Mouse (Mus musculus) midbrain, embryonic 15.5 days (tissue): Measurements from ENCODE around the gene Klc1. TPM values are rescaled to one million over a fixed set of nuclear protein-coding genes. Genes with fewer than 3 reads are reported as not detected.

Source experiments
- ATAC-seq: fragments of 200-750 bp; cut with Nextera tagmentation; replicated peaks from 2 replicates; pipeline ENCODE4 v1.8.0; 2017; ENCODE audit warnings: moderate TSS enrichment
- H3K27ac ChIP-seq: fragments of 300-500 bp; sonication (generic); 2 replicates; pipeline ENCODE4 v1.5.1; 2015; ENCODE audit warnings: mild to moderate bottlenecking, inconsistent platforms
- H3K27me3 ChIP-seq: fragments of 300-500 bp; sonication (generic); replicated peaks from 2 replicates; pipeline ENCODE4 v1.6.1; 2015; ENCODE audit warnings: inconsistent platforms
- H3K36me3 ChIP-seq: fragments of 300-500 bp; sonication (generic); replicated peaks from 2 replicates; pipeline ENCODE4 v1.6.1; 2015; ENCODE audit warnings: inconsistent platforms
- H3K4me1 ChIP-seq: fragments of 300-500 bp; sonication (generic); 2 replicates; pipeline ENCODE4 v1.6.1; 2015; ENCODE audit warnings: inconsistent platforms
- H3K4me2 ChIP-seq: fragments of 300-500 bp; sonication (generic); 2 replicates; pipeline ENCODE4 v1.6.1; 2015; ENCODE audit warnings: inconsistent platforms, mild to moderate bottlenecking, moderate library complexity
- H3K4me3 ChIP-seq: fragments of 300-500 bp; sonication (generic); 2 replicates; pipeline ENCODE4 v1.5.1; 2015; ENCODE audit warnings: mild to moderate bottlenecking, inconsistent platforms
- H3K9ac ChIP-seq: fragments of 300-500 bp; sonication (generic); 2 replicates; pipeline ENCODE4 v1.6.1; 2015; ENCODE audit warnings: mild to moderate bottlenecking, inconsistent platforms
- H3K9me3 ChIP-seq: fragments of 300-500 bp; sonication (generic); 2 replicates; pipeline ENCODE4 v1.6.1; 2016; ENCODE audit warnings: inconsistent platforms
- WGBS: fragments of 180-500 bp; shearing (Covaris S2); methylation state at CpG from one replicate; pipeline ENCODE4 v1.1.7; 2015; ENCODE audit warnings: mixed read lengths; 5-methylcytosine and 5-hydroxymethylcytosine counted together
- polyA plus RNA-seq: library from polyadenylated mRNA; unstranded; fragments of >200 nt; fragmentation: Nextera tagmentation; extraction: Ambion mirVana; gene quantifications from 2 replicates; pipeline ENCODE4 v1.2.1, GENCODE M21; 2015

Gene Klc1
- polyA plus RNA-seq, 1 experiment from 2014 or later = 666 TPM

DNA sequence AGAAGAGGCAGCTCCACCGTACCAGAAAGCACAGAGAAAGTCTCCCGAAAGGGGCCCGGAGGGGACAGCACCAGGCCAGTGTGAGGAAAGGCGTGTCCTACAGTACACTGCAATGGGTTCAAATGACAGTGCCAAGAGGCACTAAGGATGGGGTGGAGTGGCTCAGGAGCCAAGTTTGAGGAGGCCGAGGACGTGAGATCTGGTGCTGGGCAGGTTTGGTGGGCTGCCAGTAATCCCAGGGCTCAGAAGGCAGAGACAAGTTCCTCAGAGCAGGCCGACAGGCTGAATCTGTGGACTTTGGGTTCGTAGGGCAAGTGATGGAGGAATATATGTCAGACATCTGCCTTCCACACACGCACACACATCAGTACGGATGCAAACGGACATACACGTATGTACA lies 54.0 kb downstream of the Klc1 start:
- H3K4me1 ChIP-seq = peaks cover 45% of the 10 kb centered on the region
- no peak for ATAC-seq
- no peaks in the 10 kb centered on the region for H3K9me3 ChIP-seq
- H3K36me3 ChIP-seq = peaks cover 7% of the 10 kb centered on the region
- H3K27ac ChIP-seq = no peak overlapping the region
- H3K9ac ChIP-seq = no peak overlapping the region
- H3K4me3 ChIP-seq = no peak overlapping the region
- H3K27me3 ChIP-seq = no peaks in the 10 kb centered on the region
- 72% methylated on average over 12 of the region's 12 CpGs for WGBS
- peak overlapping the region; percentile 99; the same call in 1 of the 2 replicates for H3K4me2 ChIP-seq

- no peak overlapping the region for H3K27ac ChIP-seq
- H3K4me1 ChIP-seq = peaks cover 45% of the 10 kb centered on the region
- no peak; the same call in 1 of the 2 replicates for ATAC-seq
- WGBS = 6% methylated on average over 27 of the region's 27 CpGs
- no peaks in the 10 kb centered on the region for H3K9me3 ChIP-seq
- H3K9ac ChIP-seq = peak overlapping the region; percentile 43; the same call in 1 of the 2 replicates
- H3K36me3 ChIP-seq = peaks cover under 1% of the 10 kb centered on the region; the same call in 1 of the 2 replicates
- peak overlapping the region; percentile 99 for H3K4me2 ChIP-seq
- no peaks in the 10 kb centered on the region for H3K27me3 ChIP-seq
- peak overlapping the region; percentile 94 for H3K4me3 ChIP-seq
These were observed 54.6 kb downstream of the Klc1 start for GRCm38 (mm10) chr12:111813111-111813765.

GRCm38 (mm10) chr12:111813766-111814617 lies 55.3 kb downstream of the Klc1 start, which contains the start of the genes Xrcc3 and Zfyve21:
Gene Xrcc3 (minus strand): TSS chr12:111813873.
Gene Zfyve21 (plus strand): TSS chr12:111814170.
- H3K9me3 ChIP-seq = no peaks in the 10 kb centered on the region
- H3K36me3 ChIP-seq = no peaks in the 10 kb centered on the region
- H3K4me2 ChIP-seq = peak within 1 kb of the TSS; percentile 99
- peak; percentile 100 for ATAC-seq
- H3K4me3 ChIP-seq = peak within 1 kb of the TSS; percentile 94
- H3K27ac ChIP-seq = peak within 1 kb of the TSS; percentile 85
- no peaks in the 10 kb centered on the region for H3K27me3 ChIP-seq
- H3K4me1 ChIP-seq = peaks cover 45% of the 10 kb centered on the region
- WGBS = under 1% methylated on average over 85 of the region's 87 CpGs
- H3K9ac ChIP-seq = peak within 1 kb of the TSS; percentile 51

DNA sequence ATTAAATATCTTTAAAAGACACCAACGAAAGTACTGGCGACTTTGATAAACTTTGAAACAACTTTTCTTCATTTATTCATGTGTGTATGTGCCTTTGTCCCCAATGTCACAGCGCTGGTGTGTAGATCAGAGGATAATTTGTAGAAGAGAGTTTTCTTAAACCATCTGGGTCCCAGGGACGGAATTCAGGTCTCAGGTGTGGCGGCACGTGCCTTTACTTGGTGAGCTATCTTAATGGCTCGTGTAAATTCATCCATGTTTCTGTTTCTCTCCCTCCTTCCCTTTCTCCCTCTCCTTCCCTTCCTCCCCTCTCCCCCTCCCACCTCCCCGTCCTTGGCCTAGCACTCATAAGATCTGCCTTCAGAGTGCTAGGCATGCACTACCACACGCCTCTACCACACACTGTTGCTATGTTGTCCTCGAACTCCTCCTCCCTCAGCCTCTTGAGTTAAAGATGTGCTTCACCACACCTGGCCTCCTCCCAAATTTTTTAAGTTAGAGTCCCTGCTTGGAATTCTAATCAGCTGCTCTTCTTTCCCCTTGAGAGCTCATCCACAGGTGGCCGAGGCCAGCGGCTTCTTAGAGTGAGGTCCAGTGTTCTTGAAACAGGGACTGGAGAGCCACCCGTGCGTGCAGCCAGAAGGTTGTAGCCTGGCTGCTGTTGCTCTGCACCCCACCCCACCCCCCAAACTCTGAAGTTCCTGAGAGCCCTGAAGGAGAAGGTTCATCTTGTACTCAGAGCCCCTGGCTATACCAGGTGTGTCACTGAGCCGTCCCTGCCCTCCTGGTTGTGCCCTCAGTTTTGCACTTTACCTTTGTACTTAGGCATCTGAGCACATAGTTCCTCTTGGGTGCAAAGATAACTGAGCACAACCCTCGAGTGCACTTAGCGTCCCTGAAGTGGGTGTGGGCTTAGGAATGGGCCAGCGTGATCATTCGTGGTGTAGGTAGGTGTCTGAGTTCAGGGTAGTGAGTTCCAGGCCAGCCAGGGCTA lies 56.4 kb downstream of the Klc1 start:
- no peaks in the 10 kb centered on the region for H3K9me3 ChIP-seq
- ATAC-seq = no peak
- peak overlapping the region; percentile 51 for H3K9ac ChIP-seq
- peaks cover 37% of the 10 kb centered on the region for H3K4me1 ChIP-seq
- peak overlapping the region; percentile 85; the same call in 1 of the 2 replicates for H3K27ac ChIP-seq
- no peaks in the 10 kb centered on the region for H3K36me3 ChIP-seq
- 24% methylated on average over 19 of the region's 19 CpGs for WGBS
- H3K27me3 ChIP-seq = no peaks in the 10 kb centered on the region
- peak overlapping the region; percentile 99 for H3K4me2 ChIP-seq
- peak overlapping the region; percentile 94 for H3K4me3 ChIP-seq

GRCm38 (mm10) chr12:111816528-111816927 lies 57.9 kb downstream of the Klc1 start:
- Histone ChIP-seq H3K4me2 (0 out of 2 replicates have a peak overlapping the region, but pooled peaks have one; percentile 3), H3K4me1 (peaks cover 37% of the 10 kb centered on the region), H3K9me3 (no peaks in the 10 kb centered on the region), H3K27ac (no peak overlapping the region), H3K27me3 (no peaks in the 10 kb centered on the region), H3K36me3 (no peaks in the 10 kb centered on the region), H3K9ac (no peak overlapping the region), H3K4me3 (no peak overlapping the region)
- 73% methylated on average over 13 of the region's 13 CpGs for WGBS
- ATAC-seq = no peak

- H3K9ac ChIP-seq = no peak overlapping the region
These were observed 58.3 kb downstream of the Klc1 start for GRCm38 (mm10) chr12:111816967-111817366.

GRCm38 (mm10) chr12:111817991-111818390 lies 59.3 kb downstream of the Klc1 start:
- H3K9me3 ChIP-seq = no peaks in the 10 kb centered on the region
- whole genome bisulfite sequencing = 84% methylated on average over 8 of the region's 8 CpGs
- no peak overlapping the region for H3K4me3 ChIP-seq
- no peak overlapping the region for H3K27ac ChIP-seq
- no peaks in the 10 kb centered on the region for H3K27me3 ChIP-seq
- ATAC-seq = no peak
- H3K4me1 ChIP-seq = peaks cover 31% of the 10 kb centered on the region
- no peak overlapping the region for H3K9ac ChIP-seq
- H3K4me2 ChIP-seq = no peak overlapping the region
- no peaks in the 10 kb centered on the region for H3K36me3 ChIP-seq

More at GRCm38 (mm10) chr12:111816967-111817366, 58.3 kb downstream of the Klc1 start:
- H3K27me3 ChIP-seq = no peaks in the 10 kb centered on the region
- peaks cover 37% of the 10 kb centered on the region for H3K4me1 ChIP-seq
- no peaks in the 10 kb centered on the region for H3K36me3 ChIP-seq
- no peak overlapping the region for H3K27ac ChIP-seq
- 87% methylated on average over 9 of the region's 9 CpGs for whole genome bisulfite sequencing
- ATAC-seq = no peak
- H3K4me2 ChIP-seq = no peak overlapping the region
- H3K4me3 ChIP-seq = no peak overlapping the region
- H3K9me3 ChIP-seq = no peaks in the 10 kb centered on the region

DNA sequence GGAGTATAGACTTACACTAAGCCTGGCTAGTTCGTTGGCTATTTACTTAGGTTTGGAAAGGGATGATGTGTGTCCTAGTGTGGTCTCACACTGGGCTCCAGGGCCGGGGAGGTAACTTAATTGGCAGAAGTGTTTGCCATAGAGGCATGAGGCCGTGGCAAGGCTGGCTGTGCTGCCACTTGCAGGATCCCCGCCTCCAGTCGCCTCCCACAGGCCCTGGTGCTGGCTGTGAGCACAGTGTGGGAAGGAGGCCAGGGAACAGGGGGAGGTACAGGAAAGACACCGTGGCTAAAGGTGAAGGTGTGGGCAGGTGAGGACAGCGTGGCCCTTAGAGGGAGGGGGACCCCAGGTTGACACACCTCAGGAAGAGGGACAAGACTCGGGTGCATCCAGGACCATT lies 61.3 kb downstream of the Klc1 start:
- Histone ChIP-seq H3K4me3 (no peak overlapping the region), H3K9me3 (no peaks in the 10 kb centered on the region), H3K27me3 (no peaks in the 10 kb centered on the region), H3K4me2 (no peak overlapping the region), H3K27ac (no peak overlapping the region), H3K36me3 (peaks cover 2% of the 10 kb centered on the region), H3K4me1 (peaks cover 20% of the 10 kb centered on the region), H3K9ac (no peak overlapping the region)
- 82% methylated on average over 8 of the region's 8 CpGs for whole genome bisulfite sequencing
- ATAC-seq = no peak

DNA sequence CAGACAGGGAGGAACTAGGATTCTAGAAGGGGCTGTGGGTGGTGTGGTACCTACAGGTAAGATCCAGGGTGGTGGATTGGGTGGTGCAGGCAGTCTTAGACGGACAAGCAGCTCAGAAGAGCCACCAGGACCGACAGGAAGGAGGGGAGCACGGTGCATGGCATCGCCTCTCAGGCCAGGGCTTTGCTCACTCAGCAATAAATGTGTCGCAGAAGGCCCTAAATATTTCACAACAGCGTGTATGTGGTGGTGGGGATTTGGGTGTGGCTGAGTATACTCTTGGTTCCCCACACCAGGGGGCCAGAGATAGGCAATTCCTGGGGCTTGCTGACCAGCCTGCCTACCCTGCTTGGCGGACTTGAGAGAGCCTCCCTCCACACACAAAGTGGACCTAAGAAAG lies 62.1 kb downstream of the Klc1 start:
- Histone ChIP-seq H3K4me2 (no peak overlapping the region), H3K4me1 (0 out of 2 replicates have a peak, but pooled peaks cover 12% of the 10 kb centered on the region), H3K27me3 (no peaks in the 10 kb centered on the region), H3K9ac (no peak overlapping the region), H3K9me3 (no peaks in the 10 kb centered on the region), H3K4me3 (no peak overlapping the region), H3K27ac (no peak overlapping the region), H3K36me3 (peaks cover 6% of the 10 kb centered on the region)
- WGBS = 94% methylated on average over 7 of the region's 7 CpGs
- no peak for ATAC-seq

DNA sequence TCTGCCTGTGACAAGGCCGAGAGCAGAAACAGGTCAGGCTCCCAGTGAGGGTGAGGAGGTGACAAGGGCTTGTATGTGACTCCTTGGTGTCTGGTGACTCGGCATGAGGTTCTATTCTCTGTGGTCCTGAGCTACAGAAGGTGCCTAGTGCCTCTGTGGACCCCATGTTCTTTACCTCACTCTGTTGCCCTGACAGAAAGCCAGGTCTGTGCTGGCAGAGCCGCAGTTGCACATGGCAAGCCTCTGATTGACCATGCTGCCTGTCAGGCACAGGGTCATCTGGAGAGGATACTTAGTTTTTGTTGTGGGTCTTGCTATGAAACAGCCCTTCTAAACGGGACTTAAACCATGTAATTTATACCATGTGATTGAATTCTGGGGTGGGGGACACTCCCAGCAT lies 63.3 kb downstream of the Klc1 start:
- Histone ChIP-seq H3K36me3 (peaks cover 6% of the 10 kb centered on the region), H3K9me3 (no peaks in the 10 kb centered on the region), H3K4me2 (no peak overlapping the region), H3K4me3 (no peak overlapping the region), H3K9ac (no peak overlapping the region), H3K27me3 (no peaks in the 10 kb centered on the region), H3K4me1 (0 out of 2 replicates have a peak, but pooled peaks cover 2% of the 10 kb centered on the region), H3K27ac (no peak overlapping the region)
- WGBS = 68% methylated on average over 4 of the region's 4 CpGs
- no peak for ATAC-seq

- no peak overlapping the region for H3K4me3 ChIP-seq
- H3K27me3 ChIP-seq = no peaks in the 10 kb centered on the region
- no peak overlapping the region for H3K9ac ChIP-seq
- 91% methylated on average over 12 of the region's 12 CpGs for WGBS
- ATAC-seq = no peak
- no peaks in the 10 kb centered on the region for H3K4me1 ChIP-seq
- H3K4me2 ChIP-seq = no peak overlapping the region
- no peaks in the 10 kb centered on the region for H3K9me3 ChIP-seq
- H3K36me3 ChIP-seq = peaks cover 26% of the 10 kb centered on the region
- no peak overlapping the region for H3K27ac ChIP-seq
These were observed 68.9 kb downstream of the Klc1 start for GRCm38 (mm10) chr12:111827556-111827955.
